Mouse (Mus musculus) brain, embryonic 14.5 days (tissue): Measurements from ENCODE around the gene Psg22.

ENCODE experiments used
- CTCF ChIP-seq: fragments of 200-500 bp; IDR thresholded peaks from 2 replicates; pipeline ENCODE4 v1.5.1; 2012; ENCODE audit warnings: inconsistent platforms, mild to moderate bottlenecking, moderate library complexity, borderline replicate concordance; ENCODE audit not compliant: insufficient read depth, insufficient read length; ENCODE audit errors: extremely low read depth
- POLR2A ChIP-seq: fragments of 200-500 bp; IDR thresholded peaks from 2 replicates; pipeline ENCODE4 v1.6.1; 2012; ENCODE audit warnings: mild to moderate bottlenecking, inconsistent platforms, borderline replicate concordance; ENCODE audit not compliant: poor library complexity, insufficient read depth, insufficient read length, severe bottlenecking; ENCODE audit errors: extremely low read depth

- TF ChIP-seq CTCF (no peak), POLR2A (no peak)
Observed at GRCm38 (mm10) chr7:18724001-18724400, 6.1 kb downstream of the Psg22 start.
